Mouse (Mus musculus) heart, adult 8-10 months (tissue): ENCODE data around the gene Bcr. TPM values are rescaled to one million over a fixed set of nuclear protein-coding genes. Genes with fewer than 3 reads are reported as not detected.

Source experiments
- DNase-seq: peaks from one replicate; pipeline ENCODE4 v3.0.0; 2022; ENCODE audit warnings: low spot score
- total RNA-seq, 4 experiments: library from RNA; stranded (reverse); gene quantifications; 2 replicates each; pipeline ENCODE4 v1.2.4; 2022

Bcr gene
- total RNA-seq, 4 experiments from 2014 or later = 8.0 to 13.3 (median 9.5) TPM

DNA sequence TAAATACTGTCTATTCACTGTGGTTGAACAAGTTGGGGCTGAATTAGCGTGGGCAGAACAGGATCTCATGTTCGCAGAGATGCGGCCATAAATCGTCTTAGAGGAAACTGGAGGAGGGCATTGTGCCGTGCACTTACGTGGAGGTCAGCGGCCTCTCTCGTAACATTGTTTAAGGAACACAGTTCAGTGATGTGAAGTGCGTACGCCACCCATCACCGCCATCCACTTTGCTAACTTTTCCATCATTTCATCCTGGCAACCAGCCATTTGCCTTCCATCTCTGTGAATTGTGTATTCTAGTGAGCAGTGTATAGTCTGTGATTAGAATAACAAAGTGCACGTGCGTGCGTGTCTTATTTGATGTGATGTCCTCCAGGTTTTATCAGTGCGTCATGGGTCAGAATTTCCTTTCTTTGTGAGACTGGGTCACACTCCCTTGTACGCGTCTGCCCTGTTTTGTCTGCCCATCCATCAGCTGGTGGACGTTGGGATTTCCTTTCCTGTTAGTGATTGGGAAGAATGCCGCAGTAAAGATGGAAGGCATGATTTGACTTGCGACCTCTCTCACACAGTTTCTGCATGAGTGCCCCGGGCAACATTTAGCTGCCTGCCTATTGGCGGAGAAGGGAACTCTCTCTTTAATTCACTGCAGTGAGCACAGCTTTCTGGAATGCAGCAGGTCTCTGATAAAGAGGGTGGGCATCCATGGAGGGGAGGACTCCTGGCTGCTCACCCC, 33.0 kb downstream of the Bcr start:
- no peak for DNase-seq

DNA sequence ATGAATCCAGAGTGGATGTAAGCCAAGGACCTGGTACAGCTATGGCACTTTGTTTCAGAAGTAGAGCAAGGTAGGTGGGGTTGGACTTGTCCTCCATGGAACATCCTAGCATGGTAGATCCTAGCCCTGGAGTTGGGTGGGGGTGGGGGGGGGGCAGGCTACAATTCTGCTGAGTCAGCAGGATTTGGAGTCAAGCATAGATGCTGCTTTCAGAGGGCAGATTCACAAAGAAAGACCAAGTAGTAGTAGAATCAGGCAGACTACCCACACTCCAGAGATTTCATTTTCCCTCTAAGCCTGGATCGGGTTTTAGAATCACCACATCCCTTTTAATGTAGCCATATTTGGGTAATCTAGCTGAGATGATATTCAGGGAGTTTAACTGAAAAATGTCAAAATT, 33.9 kb downstream of the Bcr start:
- no peak for DNase-seq

DNA sequence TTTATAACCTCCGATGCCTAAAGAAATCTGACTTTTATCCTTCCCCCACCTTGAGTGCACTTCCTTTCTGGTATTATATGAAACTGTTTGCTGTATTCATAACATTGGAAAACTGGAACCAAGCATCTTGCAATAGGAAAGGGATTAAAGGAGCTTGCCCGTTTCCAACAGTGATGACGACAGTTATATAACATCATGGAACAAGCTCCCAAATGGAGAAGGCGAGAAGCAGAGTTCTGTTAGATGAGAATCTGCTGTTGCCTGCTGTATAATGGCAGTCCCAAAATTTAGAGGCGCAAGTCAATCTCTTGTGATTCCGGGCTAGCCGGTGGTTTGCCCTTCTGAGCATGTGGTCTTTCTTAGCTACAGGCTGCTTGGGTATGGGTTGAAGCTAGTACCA, 34.8 kb downstream of the Bcr start:
- no peak for DNase-seq

DNA sequence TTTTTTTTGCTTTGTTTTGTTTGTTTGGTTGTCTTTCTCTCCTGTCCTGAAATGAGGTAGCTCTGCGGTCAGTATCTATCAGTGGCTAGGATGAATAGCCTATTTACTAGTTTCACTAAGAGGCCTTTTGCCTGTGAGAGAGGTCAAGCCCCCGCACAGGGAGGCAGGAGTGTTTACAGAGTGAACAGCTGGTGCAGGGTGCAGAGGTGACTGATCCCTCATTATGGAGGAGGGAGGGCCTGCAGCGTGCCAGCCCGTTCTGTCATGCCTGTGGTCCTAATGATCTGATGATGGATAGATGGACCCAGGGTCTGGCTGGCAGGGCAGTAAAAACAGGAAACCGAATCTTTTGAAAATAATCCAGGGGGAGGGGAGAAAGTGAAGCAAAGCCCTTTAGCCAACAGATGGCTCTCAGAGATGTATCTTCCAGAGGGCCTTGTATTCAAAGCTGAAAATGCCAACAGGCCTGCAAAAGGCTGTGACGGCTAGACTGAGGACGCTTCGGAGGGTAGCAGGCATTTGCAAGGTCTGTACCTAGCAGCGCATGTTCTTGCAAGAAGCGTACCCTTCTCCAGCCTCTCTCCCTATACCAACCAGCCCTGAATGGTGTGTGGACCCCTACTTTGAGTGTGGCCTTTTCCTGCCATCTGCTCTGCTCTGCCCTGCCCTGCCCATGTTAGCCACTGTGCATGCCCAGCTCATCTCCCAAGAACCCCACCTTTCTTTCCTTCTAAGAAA, 38.2 kb downstream of the Bcr start:
- no peak for DNase-seq

DNA sequence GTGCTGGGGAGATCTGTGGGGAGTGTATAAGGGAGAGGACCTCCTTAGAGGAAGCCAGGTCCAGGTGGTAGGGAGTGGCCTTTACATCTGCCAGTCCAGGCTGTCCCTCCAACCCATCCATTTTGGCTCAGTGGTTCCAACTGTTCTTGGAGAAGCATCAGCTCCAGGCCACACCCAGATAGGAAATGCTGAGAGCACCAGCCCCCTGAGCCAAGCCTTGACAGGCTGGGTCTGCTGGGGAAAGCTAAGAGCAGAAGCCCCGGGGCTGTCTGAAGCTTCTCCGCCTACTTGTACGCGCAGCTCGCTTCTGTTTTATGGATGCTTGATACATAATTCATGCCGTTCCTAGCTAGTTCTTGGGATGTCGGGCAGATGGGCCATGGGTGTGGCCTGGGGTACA, 39.9 kb downstream of the Bcr start:
- DNase-seq = no peak

DNA sequence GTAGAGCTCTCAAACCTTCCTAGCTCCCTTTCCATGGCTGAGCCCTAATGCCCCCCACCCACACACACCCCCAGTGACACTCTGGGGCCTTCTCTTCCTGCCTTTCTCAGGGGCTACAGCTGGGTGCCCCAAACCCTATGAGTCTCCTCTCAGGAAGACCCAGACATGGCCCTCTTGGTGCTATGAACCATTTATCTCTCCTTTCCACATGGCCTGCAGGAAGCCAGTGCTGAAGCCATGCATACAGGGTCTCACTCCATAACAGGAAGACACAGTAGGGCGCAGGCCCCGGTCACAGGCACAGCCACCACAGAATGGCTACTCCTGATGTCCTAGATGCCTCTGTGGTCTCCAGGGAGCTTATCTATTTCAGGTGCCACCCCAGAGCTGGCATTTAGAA, 43.1 kb downstream of the Bcr start:
- no peak for DNase-seq

DNA sequence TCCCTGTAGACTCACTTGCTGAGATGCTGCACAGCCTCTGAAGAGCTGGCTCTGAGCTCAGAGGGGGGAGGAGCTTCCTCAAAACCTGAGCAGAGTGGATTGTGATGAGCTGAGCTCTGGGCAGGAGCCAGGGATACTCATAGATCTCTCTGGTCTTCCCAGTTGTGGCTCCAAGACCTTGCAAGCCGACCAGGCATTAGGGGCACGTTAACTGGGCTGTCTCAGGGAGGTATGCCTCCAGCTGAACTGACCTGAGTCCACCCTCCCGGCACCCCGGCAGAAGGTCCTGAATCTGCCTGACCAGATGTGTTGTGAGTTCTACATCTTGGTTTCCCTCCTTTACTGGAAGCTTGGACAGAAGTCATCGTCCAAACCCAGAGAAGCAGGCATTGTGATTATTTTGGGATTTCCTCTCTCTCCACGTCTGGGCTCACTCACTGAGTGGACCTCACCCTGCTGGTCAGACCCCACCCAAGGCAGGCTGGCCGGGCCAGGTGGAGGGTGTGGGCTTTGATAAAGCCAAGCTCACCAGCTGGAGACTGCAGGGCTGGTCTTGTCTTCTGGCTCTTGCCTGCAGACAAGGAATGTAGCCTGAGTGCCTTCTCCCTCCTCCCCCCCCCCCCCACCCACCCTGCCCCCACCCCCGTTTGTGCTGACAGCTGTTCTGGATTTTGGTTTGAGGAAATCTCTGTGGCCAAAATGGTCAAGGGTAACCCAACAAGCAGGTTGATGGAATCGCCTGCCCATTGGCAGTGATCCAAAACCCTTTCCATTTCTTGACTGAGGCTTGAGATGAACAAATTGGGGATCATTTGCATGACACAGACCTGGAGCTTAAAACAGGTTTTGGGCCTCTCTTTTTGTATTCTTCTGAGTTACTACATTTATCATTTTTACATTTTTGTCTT, 44.1 kb downstream of the Bcr start:
- DNase-seq = peak; percentile 72

DNA sequence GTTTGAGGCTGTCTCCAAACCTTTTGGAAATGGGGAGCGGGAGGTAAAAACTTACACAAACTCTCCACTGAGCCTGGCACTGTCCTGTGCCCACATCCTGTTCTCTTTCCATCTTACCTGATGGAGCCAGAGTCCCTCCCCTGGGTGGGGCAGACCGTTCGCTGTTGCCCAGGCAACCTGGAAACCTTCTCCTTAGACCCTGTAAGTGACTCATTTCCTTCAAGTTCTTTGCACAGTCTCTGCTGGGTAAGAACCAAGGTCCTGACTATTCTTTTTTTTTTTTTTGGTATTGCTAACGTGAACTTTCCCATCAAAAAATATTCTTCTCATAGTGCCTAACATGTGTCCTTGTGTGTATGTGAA, 44.7 kb downstream of the Bcr start:
- DNase-seq = peak; percentile 61

DNA sequence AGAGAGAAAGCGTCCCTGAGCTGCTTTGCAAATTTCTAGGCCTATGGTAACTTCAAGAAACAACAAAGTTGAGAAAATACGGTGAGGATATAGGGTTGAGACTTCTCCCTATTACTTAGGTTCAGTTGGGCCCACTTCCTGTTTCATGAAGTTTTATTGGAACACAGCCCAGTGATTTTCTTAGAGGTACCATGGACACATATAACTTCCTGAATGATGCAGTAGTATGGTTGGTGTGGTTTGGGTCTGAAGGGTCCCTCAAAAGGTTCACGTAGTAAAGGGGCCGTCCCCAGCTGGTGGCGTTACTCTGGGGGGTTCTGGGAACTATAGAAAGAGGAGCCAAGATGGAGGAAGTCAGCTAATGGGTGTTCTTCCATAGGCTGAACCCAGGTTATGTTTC, 45.3 kb downstream of the Bcr start:
- no peak for DNase-seq

DNA sequence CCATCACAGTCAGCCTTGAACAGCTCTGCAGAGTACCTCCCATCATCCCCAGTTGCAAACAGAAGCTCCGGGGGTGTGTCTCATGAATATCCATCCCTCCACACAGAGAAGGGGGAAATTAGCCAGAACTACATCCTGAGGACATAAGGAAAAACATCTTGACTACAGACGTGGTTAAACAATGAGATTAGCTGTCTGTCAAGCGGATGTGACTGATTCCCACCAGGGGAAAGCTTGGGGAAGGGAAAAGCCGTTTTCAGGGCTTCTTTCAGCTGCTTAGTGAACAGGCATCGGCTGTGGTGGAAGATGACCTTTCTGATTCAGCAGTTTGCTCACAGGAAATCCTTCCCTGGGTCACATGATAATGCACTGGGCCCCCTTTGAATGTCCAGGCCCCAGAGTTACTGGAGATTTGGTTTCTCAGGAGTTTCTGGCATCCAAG, 46.6 kb downstream of the Bcr start:
- no peak for DNase-seq

DNA sequence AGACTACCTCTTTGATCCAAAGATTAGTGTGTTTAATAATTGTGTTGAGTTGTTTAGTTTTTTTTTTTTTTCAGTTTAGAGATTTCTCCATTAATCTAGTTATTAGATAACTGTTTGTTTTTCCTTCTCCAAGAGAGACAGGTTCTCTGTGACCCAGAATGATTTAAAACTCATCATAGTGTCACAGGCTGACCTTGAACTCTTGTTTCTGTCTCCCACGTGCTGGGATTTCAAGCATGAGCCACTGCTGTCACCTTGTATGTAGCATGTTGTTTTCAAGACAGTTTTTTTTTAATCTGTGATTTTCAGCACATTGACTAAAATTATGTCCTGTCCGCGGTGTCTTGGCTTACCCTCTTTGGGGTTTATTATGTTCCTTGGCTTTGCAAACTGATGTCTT, 47.7 kb downstream of the Bcr start:
- no peak for DNase-seq

DNA sequence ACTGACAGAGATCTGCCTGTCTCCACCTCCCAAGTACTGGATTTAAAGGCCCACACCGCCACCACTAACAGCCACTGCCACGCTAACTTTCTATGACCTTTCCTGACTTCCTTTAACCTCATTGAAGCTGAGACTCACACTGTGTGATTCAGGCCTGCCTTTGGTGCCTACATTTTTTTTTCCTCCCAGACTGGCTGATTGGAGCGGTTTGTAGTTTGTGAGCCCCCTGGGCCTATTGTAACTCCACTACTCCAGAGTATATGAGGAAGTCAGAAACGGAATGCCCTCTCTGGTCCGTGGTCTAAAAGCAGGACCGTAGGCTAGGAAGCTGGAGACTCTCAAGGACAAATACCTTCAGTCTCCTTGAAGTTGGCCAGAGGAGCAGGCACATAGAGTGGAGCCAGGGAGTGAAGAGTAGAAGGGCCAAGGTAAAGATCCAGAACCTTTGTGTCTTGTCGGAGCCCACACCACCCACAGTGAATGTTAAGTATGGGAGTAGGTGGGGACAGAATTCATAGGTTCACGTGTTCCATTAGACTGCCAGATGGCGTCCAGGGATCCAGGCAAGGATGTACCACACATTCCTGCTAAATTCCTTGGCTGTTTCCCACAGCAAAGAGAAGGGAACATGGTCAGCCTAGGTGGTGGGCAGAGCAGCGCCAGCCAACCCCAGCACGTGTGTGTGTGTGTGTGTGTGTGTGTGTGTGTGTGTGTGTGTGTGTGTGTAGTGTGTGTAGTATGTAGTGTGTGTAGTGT, 51.2 kb downstream of the Bcr start:
- no peak for DNase-seq

DNA sequence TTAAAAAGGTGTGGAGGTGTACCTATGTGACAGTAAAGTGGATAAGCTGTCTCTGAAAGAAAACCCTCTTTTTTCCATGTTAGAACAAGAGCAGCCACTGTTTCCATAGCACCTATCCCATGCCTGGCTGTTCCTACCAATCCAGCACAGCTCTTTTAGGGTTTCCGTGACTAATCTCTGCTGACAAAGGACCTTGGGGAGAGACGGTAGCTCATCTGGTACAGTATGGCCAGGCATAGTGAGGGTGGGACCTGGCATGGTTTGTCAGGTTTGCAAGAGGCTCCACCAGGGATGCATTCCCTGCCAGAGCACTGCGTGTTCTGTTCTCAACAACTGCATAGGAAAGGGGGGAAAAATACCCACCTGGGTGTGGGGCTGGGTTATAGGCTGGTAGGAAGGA, 52.0 kb downstream of the Bcr start:
- DNase-seq = no peak

DNA sequence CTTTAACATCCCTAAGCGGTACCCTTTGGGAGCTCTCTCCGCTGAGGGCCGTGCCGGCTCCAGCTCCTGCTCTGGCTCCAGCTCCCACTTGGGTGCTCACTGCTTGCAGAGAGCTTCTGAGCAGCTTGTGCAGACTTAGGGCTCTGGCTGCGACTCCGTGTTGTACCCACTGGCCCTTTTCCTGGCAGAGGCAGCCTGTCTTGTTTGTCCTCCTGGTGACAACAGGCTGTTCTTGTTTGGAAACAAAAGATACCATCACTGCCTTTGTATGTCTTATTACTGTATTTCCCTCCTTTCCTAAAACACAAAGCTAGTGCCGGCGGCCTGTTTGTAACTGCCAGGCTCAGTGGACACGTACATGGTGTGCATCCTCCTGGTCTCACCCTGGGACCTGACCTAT, 53.2 kb downstream of the Bcr start:
- no peak for DNase-seq

DNA sequence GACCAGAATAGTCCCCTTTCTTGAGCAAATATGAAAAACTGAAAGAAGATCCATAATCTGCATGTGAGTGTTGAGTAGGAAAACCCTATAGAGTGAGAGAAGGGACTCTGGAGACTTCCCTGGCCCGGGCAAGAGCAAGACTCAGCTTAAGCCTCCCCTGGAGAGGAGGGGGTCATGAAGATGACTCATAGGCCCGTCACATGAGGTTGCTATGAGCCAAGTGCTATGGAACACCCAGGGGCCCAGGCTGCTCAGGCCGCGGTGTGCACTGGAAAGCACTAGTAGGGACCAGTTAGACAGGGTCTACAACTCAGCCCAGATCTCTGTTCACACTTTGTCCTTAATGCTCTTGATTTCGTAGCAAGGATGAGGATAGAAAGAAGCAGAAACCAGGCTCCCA, 54.8 kb downstream of the Bcr start:
- no peak for DNase-seq

DNA sequence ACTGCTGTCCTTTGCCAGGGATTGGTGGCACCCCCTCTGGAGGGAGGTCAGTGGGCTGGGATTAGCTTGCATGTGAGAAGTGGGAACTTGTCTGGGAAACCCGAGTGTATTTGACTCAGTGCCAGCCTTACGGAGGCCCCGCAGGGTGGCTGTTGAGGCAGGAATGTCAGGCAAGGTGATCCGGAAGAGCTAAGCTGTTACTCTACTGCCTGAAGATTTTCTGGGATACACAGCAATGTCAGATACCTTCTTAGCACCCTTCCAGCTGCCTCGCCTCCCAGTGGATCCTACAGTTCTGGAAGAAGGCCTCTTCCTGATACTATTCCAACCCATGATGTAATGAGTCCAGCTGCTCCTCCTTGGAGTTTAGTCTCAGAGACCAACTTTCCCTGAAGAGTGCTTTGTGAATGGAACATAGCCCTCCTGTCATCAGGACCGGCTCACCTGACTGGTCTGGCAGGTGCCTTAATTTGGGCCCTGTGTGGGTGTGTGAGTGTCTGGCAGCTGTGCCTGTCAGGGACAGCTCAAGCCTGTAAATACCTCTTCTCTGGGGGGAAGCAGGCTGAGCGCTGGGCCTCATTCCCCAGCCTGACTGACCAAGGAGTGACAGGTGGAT, 56.6 kb downstream of the Bcr start:
- DNase-seq = peak; percentile 60

DNA sequence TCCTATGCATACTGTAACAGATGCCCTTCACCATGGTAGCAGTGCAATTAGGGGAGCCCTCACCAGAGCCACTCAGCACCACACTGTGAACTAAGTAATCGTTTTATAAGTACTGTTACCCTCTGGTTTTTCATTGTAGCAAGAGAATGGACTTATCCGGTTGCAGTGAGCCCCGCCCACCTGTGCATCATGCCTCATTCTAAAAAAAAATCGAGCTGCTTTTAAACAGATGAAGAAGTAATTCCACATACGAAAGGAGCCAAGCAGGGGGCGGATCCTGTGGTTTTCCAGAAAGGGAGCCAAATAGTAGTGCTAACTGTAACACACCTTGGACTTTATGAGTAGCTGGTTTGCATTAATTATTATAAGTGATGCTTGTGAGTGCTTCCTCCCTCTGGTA, 58.1 kb downstream of the Bcr start:
- no peak for DNase-seq

DNA sequence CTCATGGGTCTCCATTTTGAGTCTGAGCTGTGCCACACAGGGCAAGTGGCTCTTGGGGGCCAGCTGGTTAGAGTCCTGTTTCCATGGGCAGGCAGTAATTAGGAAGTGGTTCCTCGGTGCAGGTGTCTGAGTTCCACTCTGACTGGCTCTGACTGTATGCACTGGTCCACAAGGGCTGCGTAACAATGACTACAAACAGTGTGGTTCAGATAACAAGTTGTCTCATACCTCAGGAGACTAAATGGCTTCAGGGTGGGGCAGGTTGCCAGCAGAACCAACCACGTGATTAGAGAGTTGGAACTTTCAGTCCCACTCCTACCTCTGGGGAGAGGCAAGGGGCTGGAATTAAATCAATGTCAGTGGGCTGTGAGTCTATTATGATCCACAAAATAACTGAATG, 59.0 kb downstream of the Bcr start:
- DNase-seq = no peak

DNA sequence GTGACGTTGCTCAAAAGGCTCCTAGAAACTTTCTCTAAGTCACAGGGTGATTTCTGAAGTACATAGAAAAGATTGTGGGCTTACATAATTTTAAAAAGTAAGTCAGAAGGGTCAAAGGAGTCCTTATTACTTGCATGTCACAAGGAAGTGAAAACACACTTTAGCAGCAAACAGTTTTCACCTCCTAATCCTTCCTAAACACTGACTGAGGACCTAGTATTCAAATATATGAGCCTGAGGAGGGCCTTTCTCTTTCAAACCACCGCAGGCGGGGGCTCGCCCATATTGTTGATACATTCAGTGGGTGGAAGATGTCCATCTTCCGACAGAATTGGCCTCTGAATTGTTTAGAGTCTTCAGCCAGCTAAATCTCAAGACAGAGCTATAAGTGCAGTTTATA, 59.8 kb downstream of the Bcr start:
- no peak for DNase-seq

DNA sequence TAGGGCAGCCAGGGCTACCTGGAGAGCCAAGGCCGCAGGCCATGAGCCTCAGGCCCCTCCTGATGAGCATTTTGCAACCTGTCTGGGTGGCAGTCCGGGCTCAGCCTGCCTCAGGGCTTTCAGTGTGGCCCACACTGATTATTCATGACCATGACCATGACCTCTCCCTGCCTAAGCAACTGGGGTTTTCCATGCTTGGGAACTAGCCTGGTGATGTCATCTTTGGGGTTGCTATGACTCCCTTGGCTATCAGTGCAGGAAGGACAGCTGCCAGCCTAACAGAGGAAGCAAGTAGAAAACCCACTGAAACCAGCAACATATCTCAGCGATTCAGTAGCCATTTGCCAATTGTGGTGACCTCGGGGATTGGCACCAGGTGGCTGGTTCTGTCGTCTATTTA, 60.6 kb downstream of the Bcr start:
- DNase-seq = peak; percentile 77

DNA sequence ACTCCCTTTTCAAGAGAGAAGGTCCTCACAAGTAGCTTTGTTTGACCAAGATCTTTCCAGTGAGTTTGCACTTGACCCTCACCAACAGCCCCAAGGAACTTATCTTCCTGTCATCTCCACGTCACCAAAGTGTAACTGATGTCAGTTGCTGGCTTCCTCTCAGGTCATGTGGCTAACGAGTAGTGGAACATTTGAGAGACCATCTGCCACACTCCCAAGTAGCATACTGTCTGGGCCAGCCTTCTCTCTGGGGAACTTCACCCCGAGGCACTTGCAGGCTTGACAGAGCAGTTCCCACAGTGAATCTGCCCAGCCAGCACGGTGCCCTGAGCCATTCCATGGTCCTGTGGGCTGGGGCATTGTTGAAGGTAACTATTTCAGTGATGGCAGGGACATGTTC, 65.2 kb downstream of the Bcr start:
- no peak for DNase-seq
